Mouse (Mus musculus) liver, adult 2 months (tissue): ENCODE measurements around the gene Bcl2l15.

Experiments used
- CTCF ChIP-seq: fragments of 200-500 bp; IDR thresholded peaks from 2 replicates; pipeline ENCODE4 v1.5.1; 2011; ENCODE audit warnings: low read depth, low read length, control low read depth
- POLR2A ChIP-seq: fragments of 200-500 bp; IDR thresholded peaks from 2 replicates; pipeline ENCODE4 v1.6.1; 2011; ENCODE audit warnings: low read length, control low read depth; ENCODE audit not compliant: insufficient read depth; ENCODE audit errors: extremely low read depth

DNA sequence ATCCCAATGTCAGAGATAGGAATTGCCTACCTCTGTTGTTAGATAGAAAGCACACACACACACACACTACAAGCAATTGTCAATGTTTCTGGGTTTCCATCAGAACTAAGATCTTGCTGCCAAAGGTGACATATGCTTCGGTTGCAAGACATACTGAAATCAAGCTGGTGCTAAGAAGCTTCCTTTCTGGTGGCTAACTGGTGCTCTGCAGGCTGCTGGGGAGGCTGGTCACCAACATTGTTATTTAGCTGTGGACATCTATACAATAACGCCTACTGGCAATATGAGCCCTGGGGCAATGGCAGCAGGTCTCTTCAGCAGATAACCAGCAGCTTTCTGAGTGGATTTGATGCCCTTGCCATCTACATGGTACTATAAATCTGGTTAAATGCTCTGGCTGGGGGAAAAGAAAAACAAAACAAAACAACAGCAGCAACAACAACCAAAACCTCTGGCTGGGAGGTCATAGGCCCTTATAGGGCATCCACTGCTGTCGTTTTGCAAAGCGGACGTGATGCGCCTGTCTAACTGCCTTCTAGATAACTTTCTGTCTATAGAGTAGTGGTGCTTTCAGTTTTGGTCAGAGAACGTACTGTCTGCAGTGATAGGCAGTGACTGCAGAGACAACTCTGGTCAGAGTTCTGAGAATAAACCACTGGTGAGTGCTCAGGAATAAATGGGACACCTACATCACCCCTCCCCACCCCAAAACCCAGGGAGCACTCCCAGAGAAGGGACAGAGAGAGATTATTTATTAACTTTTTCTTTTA lies 24.8 kb downstream of the Bcl2l15 start:
- TF ChIP-seq POLR2A (no peak), CTCF (no peak)
